Mouse (Mus musculus) midbrain, embryonic 16.5 days (tissue): ENCODE measurements at regions not wholly inside any gene's neighbourhood (a gene's known extent, or its start where the extent isn't known, plus 50 kb on each side); places are given as distances from the start of the nearest gene placed in this dataset.

Source experiments
- ATAC-seq: fragments of 200-750 bp; cut with Nextera tagmentation; 2 replicates; pipeline ENCODE4 v1.8.0; 2017; ENCODE audit warnings: moderate TSS enrichment
- H3K27ac ChIP-seq: fragments of 300-500 bp; sonication (generic); 2 replicates; pipeline ENCODE4 v1.5.1; 2014; ENCODE audit warnings: mild to moderate bottlenecking, low read length, mixed read lengths
- H3K27me3 ChIP-seq: fragments of 300-500 bp; sonication (generic); 2 replicates; pipeline ENCODE4 v1.6.1; 2014; ENCODE audit warnings: low read depth, low read length, mixed read lengths; ENCODE audit not compliant: control insufficient read depth, insufficient read depth
- H3K36me3 ChIP-seq: fragments of 300-500 bp; sonication (generic); 2 replicates; pipeline ENCODE4 v1.6.1; 2014; ENCODE audit warnings: mild to moderate bottlenecking, low read length, moderate library complexity, mixed read lengths; ENCODE audit not compliant: control insufficient read depth, insufficient read depth
- H3K4me1 ChIP-seq: fragments of 300-500 bp; sonication (generic); 2 replicates; pipeline ENCODE4 v1.6.1; 2014; ENCODE audit warnings: mild to moderate bottlenecking, low read length, mixed read lengths; ENCODE audit not compliant: control insufficient read depth, insufficient read depth
- H3K4me2 ChIP-seq: fragments of 300-500 bp; sonication (generic); 2 replicates; pipeline ENCODE4 v1.6.1; 2014; ENCODE audit warnings: mild to moderate bottlenecking, low read length, mixed read lengths
- H3K4me3 ChIP-seq: fragments of 300-500 bp; sonication (generic); 2 replicates; pipeline ENCODE4 v1.5.1; 2014; ENCODE audit warnings: low read depth, mild to moderate bottlenecking, low read length, moderate library complexity, mixed read lengths
- H3K9ac ChIP-seq: fragments of 300-500 bp; sonication (generic); 2 replicates; pipeline ENCODE4 v1.6.1; 2014; ENCODE audit warnings: low read depth, low read length, mixed read lengths
- H3K9me3 ChIP-seq: fragments of 300-500 bp; sonication (generic); replicated peaks from 2 replicates; pipeline ENCODE4 v1.6.1; 2014; ENCODE audit warnings: mild to moderate bottlenecking, low read length, mixed read lengths; ENCODE audit not compliant: control insufficient read depth, poor library complexity, severe bottlenecking
- WGBS: fragments of 180-500 bp; shearing (Covaris S2); extraction: QIAGEN DNeasy Blood & Tissue Kit; methylation state at CpG from one replicate; pipeline ENCODE4 v1.1.7; 2014; 5-methylcytosine and 5-hydroxymethylcytosine counted together

GRCm38 (mm10) chr6:100923070-100923469 is 89.6 kb downstream of the Ppp4r2 start:
- H3K4me3 ChIP-seq, result no peak overlapping the region
- no peaks in the 10 kb centered on the region for H3K9me3 ChIP-seq
- ATAC-seq, result peak; percentile 84
- no peak overlapping the region for H3K4me2 ChIP-seq
- WGBS, result 75% methylated on average over 7 of the region's 7 CpGs
- peaks cover 3% of the 10 kb centered on the region; the same call in 1 of the 2 replicates for H3K4me1 ChIP-seq
- H3K9ac ChIP-seq, result no peak overlapping the region
- H3K27ac ChIP-seq, result no peak overlapping the region
- no peaks in the 10 kb centered on the region for H3K36me3 ChIP-seq
- H3K27me3 ChIP-seq, result no peaks in the 10 kb centered on the region

- Histone ChIP-seq H3K9me3 (no peaks in the 10 kb centered on the region), H3K36me3 (no peaks in the 10 kb centered on the region), H3K9ac (no peak overlapping the region), H3K4me2 (no peak overlapping the region), H3K27ac (no peak overlapping the region), H3K4me3 (no peak overlapping the region), H3K4me1 (peaks cover 5% of the 10 kb centered on the region; the same call in 1 of the 2 replicates), H3K27me3 (no peaks in the 10 kb centered on the region)
- ATAC-seq, result peak; percentile 60; the same call in 1 of the 2 replicates
- WGBS, result 57% methylated on average over 4 of the region's 4 CpGs
Observed at GRCm38 (mm10) chr6:100923686-100924085, 90.3 kb downstream of the Ppp4r2 start.

- Histone ChIP-seq H3K4me3 (no peak overlapping the region), H3K9me3 (no peaks in the 10 kb centered on the region), H3K27ac (no peak overlapping the region), H3K9ac (no peak overlapping the region), H3K4me1 (0 out of 2 replicates have a peak, but pooled peaks cover 2% of the 10 kb centered on the region), H3K4me2 (no peak overlapping the region), H3K36me3 (no peaks in the 10 kb centered on the region), H3K27me3 (no peaks in the 10 kb centered on the region)
- WGBS, result 68% methylated on average over 16 of the region's 16 CpGs
- 0 out of 2 replicates have a peak, but pooled peaks have one; percentile 28 for ATAC-seq
Observed at GRCm38 (mm10) chr6:100928791-100929758, 95.7 kb downstream of the Ppp4r2 start.

- Histone ChIP-seq H3K27ac (no peak overlapping the region), H3K27me3 (no peaks in the 10 kb centered on the region), H3K36me3 (no peaks in the 10 kb centered on the region), H3K9ac (no peak overlapping the region), H3K4me3 (no peak overlapping the region), H3K4me2 (no peak overlapping the region), H3K9me3 (no peaks in the 10 kb centered on the region), H3K4me1 (0 out of 2 replicates have a peak, but pooled peaks cover 2% of the 10 kb centered on the region)
- 68% methylated on average over 10 of the region's 10 CpGs for WGBS
- no peak for ATAC-seq
Observed at GRCm38 (mm10) chr6:100929759-100930358, 96.4 kb downstream of the Ppp4r2 start.

GRCm38 (mm10) chr6:100930706-100931105 is 97.3 kb downstream of the Ppp4r2 start:
- no peak overlapping the region for H3K27ac ChIP-seq
- 78% methylated on average over 6 of the region's 6 CpGs for WGBS
- no peak overlapping the region for H3K4me3 ChIP-seq
- H3K4me2 ChIP-seq, result no peak overlapping the region
- H3K27me3 ChIP-seq, result no peaks in the 10 kb centered on the region
- 0 out of 2 replicates have a peak, but pooled peaks cover 2% of the 10 kb centered on the region for H3K4me1 ChIP-seq
- ATAC-seq, result no peak
- H3K9ac ChIP-seq, result no peak overlapping the region
- no peaks in the 10 kb centered on the region for H3K9me3 ChIP-seq
- no peaks in the 10 kb centered on the region for H3K36me3 ChIP-seq

GRCm38 (mm10) chr6:100934424-100934823 is 101.0 kb downstream of the Ppp4r2 start:
- no peak overlapping the region for H3K27ac ChIP-seq
- no peak overlapping the region for H3K4me3 ChIP-seq
- H3K9ac ChIP-seq, result no peak overlapping the region
- no peak for ATAC-seq
- 92% methylated on average over 5 of the region's 5 CpGs for WGBS
- no peaks in the 10 kb centered on the region for H3K9me3 ChIP-seq
- H3K27me3 ChIP-seq, result no peaks in the 10 kb centered on the region
- no peaks in the 10 kb centered on the region for H3K4me1 ChIP-seq
- H3K36me3 ChIP-seq, result no peaks in the 10 kb centered on the region
- H3K4me2 ChIP-seq, result no peak overlapping the region

- no peaks in the 10 kb centered on the region for H3K9me3 ChIP-seq
- no peak overlapping the region for H3K4me2 ChIP-seq
- H3K4me3 ChIP-seq, result no peak overlapping the region
- H3K27me3 ChIP-seq, result no peaks in the 10 kb centered on the region
- no peaks in the 10 kb centered on the region for H3K4me1 ChIP-seq
- ATAC-seq, result no peak
- no peak overlapping the region for H3K9ac ChIP-seq
- 97% methylated on average over 1 of the region's 1 CpGs for WGBS
- H3K27ac ChIP-seq, result no peak overlapping the region
- H3K36me3 ChIP-seq, result no peaks in the 10 kb centered on the region
Observed at GRCm38 (mm10) chr6:100937802-100938201, 104.4 kb downstream of the Ppp4r2 start.

GRCm38 (mm10) chr6:100938376-100938775 is 105.0 kb downstream of the Ppp4r2 start:
- Histone ChIP-seq H3K9ac (no peak overlapping the region), H3K4me2 (no peak overlapping the region; the same call in 1 of the 2 replicates), H3K36me3 (no peaks in the 10 kb centered on the region), H3K4me1 (no peaks in the 10 kb centered on the region), H3K27me3 (no peaks in the 10 kb centered on the region), H3K27ac (no peak overlapping the region), H3K4me3 (no peak overlapping the region), H3K9me3 (no peaks in the 10 kb centered on the region)
- WGBS, result 51% methylated on average over 11 of the region's 11 CpGs
- no peak for ATAC-seq

- 78% methylated on average over 12 of the region's 12 CpGs for WGBS
- Histone ChIP-seq H3K4me3 (no peak overlapping the region), H3K9ac (no peak overlapping the region), H3K27me3 (no peaks in the 10 kb centered on the region), H3K36me3 (no peaks in the 10 kb centered on the region), H3K27ac (no peak overlapping the region), H3K4me2 (no peak overlapping the region), H3K4me1 (no peaks in the 10 kb centered on the region), H3K9me3 (no peaks in the 10 kb centered on the region)
- ATAC-seq, result 0 out of 2 replicates have a peak, but pooled peaks have one; percentile 17
Observed at GRCm38 (mm10) chr6:100939042-100939441, 105.6 kb downstream of the Ppp4r2 start.
